Mouse (Mus musculus): Measurements from ENCODE around the gene Ugt1a8.

Gene Ugt1a8

GRCm38 (mm10) chr1:88186325-88186935 is 98.8 kb downstream of the Ugt1a8 start:
- DNase-seq (ENCODE audit: low spot score) = no peak

GRCm38 (mm10) chr1:88192136-88192535 is 104.5 kb downstream of the Ugt1a8 start:
- no peak for DNase-seq (ENCODE audit: low spot score)

- DNase-seq (ENCODE audit: low spot score) = no peak
Measured at GRCm38 (mm10) chr1:88195687-88196086, 108.1 kb downstream of the Ugt1a8 start.

- no peak for DNase-seq (ENCODE audit: low spot score)
Measured at GRCm38 (mm10) chr1:88197443-88197842, 109.8 kb downstream of the Ugt1a8 start.

DNA sequence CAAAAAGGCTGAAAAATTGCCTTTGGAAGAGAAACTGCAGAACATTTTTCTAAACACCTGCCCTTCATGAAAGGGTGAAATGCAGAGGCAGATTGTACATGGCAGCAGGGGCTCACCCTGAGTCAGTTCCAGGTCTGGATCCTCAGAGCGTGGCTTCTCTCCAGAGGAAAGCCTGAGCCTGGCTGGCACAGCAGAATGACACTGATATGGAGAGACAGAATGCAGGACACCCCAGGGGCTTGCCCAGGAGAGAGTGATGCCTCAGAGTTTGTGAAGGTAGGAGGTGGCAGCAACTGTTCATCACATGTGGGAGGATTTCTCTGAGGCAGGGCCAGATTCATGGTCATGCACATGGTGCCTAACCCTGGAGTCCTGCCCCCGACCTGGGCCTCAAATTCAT is 112.4 kb downstream of the Ugt1a8 start:
- no peak for DNase-seq (ENCODE audit: low spot score)

- no peak for DNase-seq (ENCODE audit: low spot score)
Measured at GRCm38 (mm10) chr1:88200456-88200855, 112.8 kb downstream of the Ugt1a8 start, which contains the start of gene Ugt1a2. Gene Ugt1a2 (plus strand): TSS chr1:88200601.

GRCm38 (mm10) chr1:88205294-88205922 is 117.8 kb downstream of the Ugt1a8 start, which contains the start of gene Dnajb3:
Gene Dnajb3 (minus strand): TSS chr1:88205782.
- DNase-seq (ENCODE audit: low spot score) = no peak

- DNase-seq (ENCODE audit: low spot score) = no peak
Measured at GRCm38 (mm10) chr1:88206843-88207479, 119.3 kb downstream of the Ugt1a8 start.

GRCm38 (mm10) chr1:88211812-88212211 is 124.2 kb downstream of the Ugt1a8 start, which contains the start of gene Ugt1a1:
Gene Ugt1a1 (plus strand): TSS chr1:88211959.
- DNase-seq (ENCODE audit: low spot score) = no peak

DNA sequence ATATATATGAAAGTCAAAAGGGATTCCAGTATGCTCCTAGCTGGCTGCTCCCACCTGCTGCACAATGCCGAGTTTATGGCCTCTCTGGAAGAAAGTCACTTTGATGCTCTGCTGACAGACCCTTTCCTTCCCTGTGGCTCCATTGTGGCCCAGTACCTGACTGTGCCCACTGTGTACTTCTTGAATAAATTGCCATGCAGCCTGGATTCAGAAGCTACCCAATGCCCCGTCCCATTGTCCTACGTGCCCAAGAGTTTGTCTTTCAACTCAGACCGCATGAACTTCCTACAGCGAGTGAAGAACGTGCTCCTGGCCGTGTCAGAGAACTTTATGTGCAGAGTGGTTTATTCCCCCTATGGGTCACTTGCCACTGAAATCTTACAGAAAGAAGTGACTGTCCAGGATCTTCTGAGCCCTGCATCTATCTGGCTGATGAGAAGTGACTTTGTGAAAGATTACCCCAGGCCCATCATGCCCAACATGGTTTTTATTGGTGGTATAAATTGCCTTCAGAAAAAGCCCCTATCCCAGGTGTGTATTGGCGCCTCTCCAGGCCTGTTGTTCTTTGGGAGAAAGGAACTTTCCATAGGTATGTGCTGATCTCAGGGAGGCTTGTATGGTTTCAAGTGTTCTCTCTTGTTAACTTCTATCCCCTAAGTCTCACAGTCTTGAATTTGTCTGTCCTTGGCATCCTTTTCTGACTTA is 124.9 kb downstream of the Ugt1a8 start:
- no peak for DNase-seq (ENCODE audit: low spot score)

- no peak for DNase-seq (ENCODE audit: low spot score)
Measured at GRCm38 (mm10) chr1:88213061-88213460, 125.4 kb downstream of the Ugt1a8 start.

GRCm38 (mm10) chr1:88213766-88214461 is 126.3 kb downstream of the Ugt1a8 start:
- DNase-seq (ENCODE audit: low spot score) = no peak

GRCm38 (mm10) chr1:88214462-88214952 is 126.9 kb downstream of the Ugt1a8 start:
- no peak for DNase-seq (ENCODE audit: low spot score)

- DNase-seq (ENCODE audit: low spot score) = no peak
Measured at GRCm38 (mm10) chr1:88215466-88216380, 128.1 kb downstream of the Ugt1a8 start.

GRCm38 (mm10) chr1:88216551-88216950 is 128.9 kb downstream of the Ugt1a8 start:
- no peak for DNase-seq (ENCODE audit: low spot score)

DNA sequence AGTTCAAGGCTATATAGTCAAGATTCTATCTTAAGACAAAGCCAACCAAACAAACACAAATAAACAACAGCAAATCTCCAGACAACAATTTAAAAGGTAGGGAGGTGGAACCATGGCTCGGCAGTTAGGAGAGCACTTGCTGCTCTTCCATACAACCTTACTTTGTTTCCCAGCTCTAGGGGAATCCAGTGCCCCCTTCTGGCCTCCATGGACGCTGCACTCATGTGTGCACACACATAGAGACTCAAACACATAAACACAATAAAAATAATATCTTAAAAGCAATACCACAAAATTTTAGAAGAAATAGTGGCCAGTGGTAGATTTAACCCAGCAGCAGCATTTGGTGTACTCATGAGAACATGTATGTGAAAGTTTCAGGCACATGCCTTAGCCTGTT is 129.5 kb downstream of the Ugt1a8 start:
- DNase-seq (ENCODE audit: low spot score) = no peak

DNA sequence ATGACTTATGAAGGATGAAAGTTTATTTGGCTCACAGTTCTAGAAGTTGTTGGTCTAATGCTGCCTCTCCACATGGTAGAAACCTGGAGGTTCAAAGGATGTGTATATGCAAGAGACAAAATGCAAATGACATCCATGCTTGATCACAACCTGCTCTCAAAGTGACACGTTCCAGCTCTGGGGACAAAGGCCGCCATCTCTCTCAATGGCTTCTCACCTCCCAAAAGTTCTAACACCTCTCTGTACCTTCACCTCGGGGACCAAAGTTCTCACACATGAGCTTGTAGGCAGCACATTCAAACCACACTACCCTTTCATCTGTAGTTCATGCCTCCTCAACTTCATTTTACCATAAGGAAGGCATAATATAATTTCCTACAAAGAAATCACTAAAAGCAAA is 130.0 kb downstream of the Ugt1a8 start:
- DNase-seq (ENCODE audit: low spot score) = no peak

- no peak for DNase-seq (ENCODE audit: low spot score)
Measured at GRCm38 (mm10) chr1:88218051-88218450, 130.4 kb downstream of the Ugt1a8 start.

DNA sequence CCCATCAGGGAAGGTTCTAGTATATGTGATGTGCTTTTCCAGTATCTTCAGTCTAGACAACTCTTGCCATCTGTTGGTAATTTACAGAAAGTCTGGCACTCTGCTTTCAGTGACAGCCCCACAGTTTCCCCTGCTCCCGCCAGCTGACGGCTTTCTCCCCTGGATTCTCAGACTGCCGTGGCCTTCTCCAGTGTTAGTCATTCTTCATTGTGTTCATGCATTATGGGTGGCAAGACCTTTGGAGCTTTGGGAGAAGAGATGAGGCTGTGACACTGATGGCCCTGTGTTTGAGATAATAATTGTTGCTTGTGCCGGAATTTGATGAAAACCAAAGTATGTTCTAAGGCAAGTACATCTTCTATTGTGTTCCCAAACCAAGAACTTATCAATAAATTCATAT is 131.0 kb downstream of the Ugt1a8 start:
- no peak for DNase-seq (ENCODE audit: low spot score)

- no peak for DNase-seq (ENCODE audit: low spot score)
Measured at GRCm38 (mm10) chr1:88219054-88219453, 131.4 kb downstream of the Ugt1a8 start.

DNA sequence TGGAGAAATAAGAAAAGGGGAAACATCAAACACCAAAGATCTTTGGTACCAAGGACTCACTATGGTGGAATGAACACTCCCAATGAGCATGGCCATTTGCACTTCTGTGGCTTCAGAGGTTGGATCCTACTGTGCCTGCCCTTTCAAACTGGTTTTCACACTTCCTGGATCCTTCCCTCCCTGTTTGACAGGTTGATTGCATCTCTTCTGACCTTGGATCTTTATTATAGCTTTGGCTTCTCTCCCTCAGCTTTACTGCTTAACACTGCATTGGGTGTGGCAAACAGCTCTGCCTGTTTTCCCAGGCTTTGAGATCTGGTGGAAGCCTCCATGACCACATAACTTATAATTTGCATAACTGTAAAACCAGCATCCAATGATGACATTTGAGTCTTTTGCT is 132.7 kb downstream of the Ugt1a8 start:
- DNase-seq (ENCODE audit: low spot score) = no peak

All from layer of hippocampus, adult 9-10 months (tissue).